Mouse (Mus musculus): ENCODE measurements around the gene Prkg1.

DNA sequence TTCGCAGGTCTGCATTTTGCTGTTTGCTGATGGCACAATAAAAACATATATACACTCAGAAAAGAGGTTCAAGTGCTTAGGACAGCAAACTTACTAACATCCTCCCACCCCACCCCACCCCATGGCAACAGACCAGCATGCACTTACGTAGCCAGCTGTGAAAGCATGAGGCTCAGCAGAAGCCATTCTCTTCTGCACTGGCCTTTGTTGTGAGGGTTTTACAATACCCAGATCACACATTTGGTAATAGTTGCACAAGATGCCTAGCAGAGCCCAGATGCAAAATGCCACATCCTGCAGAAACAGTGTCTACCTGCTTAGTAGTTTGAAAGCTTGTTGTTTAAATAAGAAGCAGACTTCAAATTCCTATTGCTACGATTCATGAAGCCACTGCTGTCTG lies 814.2 kb downstream of the Prkg1 start:
- TF ChIP-seq CTCF (IDR thresholded peaks at IDR 0.05 in 2 of 3, conservative IDR thresholded peaks at IDR 0.05 in 1 of 3; ENCODE audit: control insufficient read depth in 1 of 3, insufficient read depth in 1 of 3, low read depth in 2 of 3, low read length in 3 of 3, poor library complexity in 1 of 3, severe bottlenecking in 1 of 3) (no peak), POLR2A (IDR thresholded peaks at IDR 0.05; ENCODE audit: control insufficient read depth in 1 of 2, insufficient read depth in 1 of 2, low read depth in 1 of 2, low read length in 2 of 2, poor library complexity in 1 of 2) (no peak), GABPA (IDR thresholded peaks at IDR 0.05; ENCODE audit: low read depth, low read length) (no peak), TAL1 (IDR thresholded peaks at IDR 0.05; ENCODE audit: low read length) (no peak), CHD1 (IDR thresholded peaks at IDR 0.05; ENCODE audit: low read depth, low read length) (no peak), EP300 (IDR thresholded peaks at IDR 0.05; ENCODE audit: low read depth in 1 of 2, low read length in 2 of 2) (no peak), E2F4 (IDR thresholded peaks at IDR 0.05; ENCODE audit: borderline replicate concordance, low read depth, low read length) (no peak), MAX (IDR thresholded peaks at IDR 0.05; ENCODE audit: low read length) (no peak), HCFC1 (IDR thresholded peaks at IDR 0.05; ENCODE audit: low read depth, low read length) (no peak), MAFK (IDR thresholded peaks at IDR 0.05; ENCODE audit: borderline replicate concordance, low read depth, low read length) (no peak), USF2 (IDR thresholded peaks at IDR 0.05; ENCODE audit: borderline replicate concordance in 1 of 2, insufficient read depth in 1 of 2, low read depth in 1 of 2, low read length in 2 of 2) (no peak)

Data from MEL (cell line).